Mouse (Mus musculus) heart, embryonic 11.5 days (tissue): ENCODE data around the gene Prpf8. TPM values are rescaled to one million over a fixed set of nuclear protein-coding genes. Genes with fewer than 3 reads are reported as not detected.
"Not testable (repeated sequence)": the region's sequence is repeated elsewhere in the genome, so short reads cannot be mapped to it uniquely, and the experiment has no call there.

Experiments
- ATAC-seq: fragments of 200-750 bp; cut with Nextera tagmentation; replicated peaks from 2 replicates; pipeline ENCODE4 v1.8.0; 2017; ENCODE audit warnings: moderate library complexity; ENCODE audit not compliant: insufficient number of reproducible peaks, low FRiP score, low TSS enrichment
- H3K27ac ChIP-seq: fragments of 300-500 bp; sonication (generic); 2 replicates; pipeline ENCODE4 v1.5.1; 2014; ENCODE audit warnings: mild to moderate bottlenecking, low read depth, low read length
- H3K27me3 ChIP-seq: fragments of 300-500 bp; sonication (generic); 2 replicates; pipeline ENCODE4 v1.6.1; 2014; ENCODE audit warnings: mild to moderate bottlenecking, low read length, mixed read lengths; ENCODE audit not compliant: control insufficient read depth, insufficient read depth
- H3K36me3 ChIP-seq: fragments of 300-500 bp; sonication (generic); 2 replicates; pipeline ENCODE4 v1.6.1; 2014; ENCODE audit warnings: mild to moderate bottlenecking, low read length, moderate library complexity, mixed read lengths; ENCODE audit not compliant: control insufficient read depth, insufficient read depth
- H3K4me1 ChIP-seq: fragments of 300-500 bp; sonication (generic); 2 replicates; pipeline ENCODE4 v1.6.1; 2014; ENCODE audit warnings: low read length; ENCODE audit not compliant: control insufficient read depth, insufficient read depth
- H3K4me2 ChIP-seq: fragments of 300-500 bp; sonication (generic); 2 replicates; pipeline ENCODE4 v1.6.1; 2014; ENCODE audit warnings: mild to moderate bottlenecking, moderate library complexity
- H3K4me3 ChIP-seq: fragments of 300-500 bp; sonication (generic); 2 replicates; pipeline ENCODE4 v1.5.1; 2014; ENCODE audit warnings: low read depth, low read length
- H3K9ac ChIP-seq: fragments of 300-500 bp; sonication (generic); 2 replicates; pipeline ENCODE4 v1.6.1; 2014; ENCODE audit warnings: mild to moderate bottlenecking, low read depth, low read length, moderate library complexity
- H3K9me3 ChIP-seq: fragments of 300-500 bp; sonication (generic); replicated peaks from 2 replicates; pipeline ENCODE4 v1.6.1; 2016; ENCODE audit warnings: low read length; ENCODE audit not compliant: control insufficient read depth
- WGBS: fragments of 180-500 bp; shearing (Covaris S2); extraction: QIAGEN DNeasy Blood & Tissue Kit; methylation state at CpG from one replicate; pipeline ENCODE4 v1.1.7; 2014; ENCODE audit not compliant: insufficient replicate concordance; 5-methylcytosine and 5-hydroxymethylcytosine counted together
- polyA plus RNA-seq: library from polyadenylated mRNA; unstranded; fragments of >200 nt; fragmentation: Nextera tagmentation; extraction: Ambion mirVana; gene quantifications from 2 replicates; pipeline ENCODE4 v1.2.1, GENCODE M21; 2014

The Prpf8 gene
- polyA plus RNA-seq, 1 experiment from 2014 or later, result 56.1 TPM

DNA sequence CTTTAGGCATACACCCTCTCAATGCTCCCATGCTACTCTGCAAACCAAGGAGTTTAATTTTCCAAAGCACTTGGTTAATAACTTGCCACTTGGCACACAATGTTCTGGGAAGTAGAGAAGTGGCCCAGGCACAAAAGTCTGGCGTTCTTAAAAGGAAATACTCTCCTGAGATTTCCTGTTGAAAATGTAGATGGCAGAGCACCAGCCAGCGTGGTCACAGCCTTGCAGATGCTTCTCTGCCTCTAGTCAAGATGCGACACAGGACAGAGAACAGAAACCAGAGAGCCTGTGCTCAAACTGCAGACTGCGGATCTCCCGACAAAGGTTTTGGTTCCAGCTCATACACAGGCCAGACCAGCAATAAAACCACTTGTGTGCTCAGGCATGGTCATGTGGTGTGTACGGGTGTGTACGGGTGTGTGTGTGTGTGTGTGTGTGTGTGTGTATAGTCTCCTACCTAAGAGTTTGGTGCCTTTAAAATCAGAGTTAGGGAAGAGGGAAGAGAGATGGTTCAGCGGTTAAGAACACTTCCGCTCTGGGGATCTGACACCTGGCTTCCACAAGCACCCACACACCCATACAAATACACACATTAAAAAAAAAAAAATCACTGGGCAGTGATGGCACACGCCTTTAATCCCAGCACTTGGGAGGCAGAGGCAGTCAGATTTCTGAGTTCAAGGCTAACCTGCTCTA lies 31.4 kb upstream of the Prpf8 start:
- no peaks in the 10 kb centered on the region for H3K27me3 ChIP-seq
- peak overlapping the region; percentile 100 for H3K4me2 ChIP-seq
- H3K4me3 ChIP-seq, result peak overlapping the region; percentile 72
- peaks cover 32% of the 10 kb centered on the region for H3K4me1 ChIP-seq
- H3K9me3 ChIP-seq, result no peaks in the 10 kb centered on the region
- WGBS, result 72% methylated on average over 10 of the region's 10 CpGs
- ATAC-seq, result no peak
- peak overlapping the region; percentile 50; the same call in 1 of the 2 replicates for H3K27ac ChIP-seq
- H3K36me3 ChIP-seq, result no peaks in the 10 kb centered on the region
- H3K9ac ChIP-seq, result peak overlapping the region; percentile 78

DNA sequence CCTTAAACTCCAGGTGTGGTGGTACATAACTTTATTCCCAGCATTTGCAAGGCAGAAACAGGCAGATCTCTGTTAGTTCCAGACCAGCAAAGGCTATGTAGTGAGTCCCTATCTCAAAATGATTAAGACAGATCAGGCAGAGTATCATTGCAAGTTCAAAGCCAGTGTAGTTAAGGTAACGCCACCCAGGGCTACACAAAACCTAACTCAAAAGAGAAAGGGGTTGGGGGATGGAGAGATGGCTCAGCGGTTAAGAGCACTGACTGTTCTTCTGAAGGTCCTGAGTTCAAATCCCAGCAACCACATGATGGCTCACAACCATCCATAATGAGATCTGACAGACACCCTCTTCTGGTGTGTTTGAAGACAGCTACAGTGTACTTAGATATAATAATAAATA lies 30.6 kb upstream of the Prpf8 start:
- ATAC-seq, H3K27ac ChIP-seq, H3K9me3 ChIP-seq, H3K4me3 ChIP-seq, H3K4me2 ChIP-seq, H3K9ac ChIP-seq, H3K36me3 ChIP-seq, H3K27me3 ChIP-seq: not testable (repeated sequence)
- WGBS, result 94% methylated on average over 2 of the region's 2 CpGs
- H3K4me1 ChIP-seq, result peaks cover 28% of the 10 kb centered on the region

DNA sequence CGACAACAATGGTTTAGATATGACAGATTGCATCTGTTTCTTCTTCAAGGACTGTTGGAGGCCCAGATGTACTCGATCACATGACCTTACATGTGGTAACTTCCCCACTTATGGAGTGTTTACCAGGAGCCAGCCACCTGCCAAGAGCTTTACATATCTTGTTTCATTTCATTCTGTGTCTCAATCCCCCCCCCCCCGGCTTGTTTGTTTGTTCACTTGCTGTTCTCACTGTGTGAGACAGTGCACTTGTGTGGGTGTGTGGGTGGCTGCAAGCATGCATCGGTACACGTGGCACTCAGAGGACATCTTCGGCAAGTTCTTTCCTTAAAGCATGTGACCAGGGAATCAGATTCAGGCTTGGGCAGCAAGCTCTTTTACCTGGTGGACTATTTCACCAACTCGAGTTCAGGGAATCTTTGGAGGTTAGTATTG lies 30.2 kb upstream of the Prpf8 start:
- ATAC-seq, result no peak
- Histone ChIP-seq H3K4me3 (no peak overlapping the region), H3K4me2 (no peak overlapping the region), H3K4me1 (peaks cover 28% of the 10 kb centered on the region), H3K9me3 (no peaks in the 10 kb centered on the region), H3K27ac (no peak overlapping the region), H3K27me3 (no peaks in the 10 kb centered on the region), H3K36me3 (no peaks in the 10 kb centered on the region), H3K9ac (no peak overlapping the region)
- WGBS, result 84% methylated on average over 7 of the region's 7 CpGs

DNA sequence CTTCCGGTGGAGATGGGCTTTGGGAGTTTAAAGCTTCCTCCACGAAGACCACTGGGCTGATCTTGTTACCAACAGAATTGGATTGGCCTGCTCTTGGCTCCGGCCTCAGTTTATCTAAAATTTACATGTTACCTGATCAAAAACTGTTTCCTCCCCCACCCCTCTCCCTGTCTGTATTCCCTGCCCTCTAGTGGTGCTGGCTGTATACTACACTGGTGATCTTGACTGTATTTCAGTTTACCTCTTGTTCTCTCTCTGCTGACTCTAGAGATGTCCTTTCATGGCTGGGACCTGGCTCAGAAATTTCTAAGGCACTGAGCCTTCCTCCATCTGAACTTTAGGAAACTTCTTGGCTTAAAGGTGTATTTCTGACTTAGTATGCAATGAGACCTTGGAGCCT lies 28.4 kb upstream of the Prpf8 start:
- Histone ChIP-seq H3K4me3 (no peak overlapping the region), H3K9ac (no peak overlapping the region), H3K36me3 (no peaks in the 10 kb centered on the region), H3K27ac (no peak overlapping the region), H3K9me3 (no peaks in the 10 kb centered on the region), H3K27me3 (no peaks in the 10 kb centered on the region), H3K4me2 (no peak overlapping the region), H3K4me1 (peaks cover 28% of the 10 kb centered on the region)
- 11% methylated on average over 3 of the region's 3 CpGs for WGBS
- ATAC-seq, result no peak

DNA sequence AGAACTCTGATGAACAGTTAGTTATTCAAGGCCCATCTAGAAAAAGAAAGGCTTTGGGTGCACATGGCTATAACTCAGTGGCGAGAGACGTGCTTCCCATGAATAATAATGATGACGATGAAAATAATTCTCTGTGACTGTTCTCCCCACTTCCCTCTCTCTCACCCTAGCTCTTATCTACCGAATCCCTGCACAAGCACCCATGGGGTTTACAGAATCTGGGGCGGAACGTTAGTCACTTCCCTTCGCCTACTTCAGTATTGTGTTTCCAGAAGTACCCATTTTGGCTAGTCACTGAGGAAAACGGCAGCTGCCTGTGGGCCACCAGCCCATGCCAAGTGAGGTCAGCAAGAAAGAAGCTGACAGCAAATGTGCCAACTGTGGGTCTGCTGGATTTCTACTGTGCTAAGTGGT lies 28.0 kb upstream of the Prpf8 start:
- Histone ChIP-seq H3K27me3 (no peaks in the 10 kb centered on the region), H3K4me1 (peaks cover 30% of the 10 kb centered on the region), H3K27ac (no peak overlapping the region), H3K4me2 (no peak overlapping the region), H3K36me3 (no peaks in the 10 kb centered on the region), H3K9ac (no peak overlapping the region), H3K4me3 (no peak overlapping the region), H3K9me3 (no peaks in the 10 kb centered on the region)
- ATAC-seq, result no peak
- WGBS, result 72% methylated on average over 8 of the region's 8 CpGs

DNA sequence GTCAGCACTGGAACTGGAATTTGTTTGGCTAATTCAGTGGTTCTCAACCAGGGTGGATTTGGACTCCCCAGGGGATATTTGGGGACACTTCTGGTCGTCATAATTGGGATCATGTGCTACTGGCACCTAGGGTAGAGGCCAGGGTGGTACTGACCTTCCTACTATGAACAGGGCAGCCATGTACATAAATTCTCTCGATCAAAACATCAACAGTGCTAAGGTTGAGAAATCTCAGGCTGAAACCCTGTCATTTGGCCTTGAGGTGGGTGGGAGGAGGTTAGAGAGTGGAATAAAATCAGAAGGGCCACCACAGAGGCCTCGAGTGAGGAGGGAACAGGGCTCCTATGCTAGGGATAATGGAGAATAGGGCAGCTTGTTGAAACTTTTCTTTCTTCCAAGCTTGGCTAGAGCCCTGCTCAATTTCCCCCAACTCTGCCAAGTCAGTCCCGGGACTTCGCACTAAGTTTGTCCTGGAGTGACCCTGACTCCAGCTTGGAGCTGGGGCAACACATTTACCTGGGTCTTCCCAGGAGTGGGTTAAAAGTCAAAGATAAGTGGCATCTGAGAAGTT lies 27.4 kb upstream of the Prpf8 start:
- Histone ChIP-seq H3K4me2 (peak overlapping the region; percentile 81), H3K9ac (no peak overlapping the region), H3K9me3 (no peaks in the 10 kb centered on the region), H3K27me3 (no peaks in the 10 kb centered on the region), H3K4me1 (peaks cover 26% of the 10 kb centered on the region), H3K4me3 (no peak overlapping the region), H3K36me3 (no peaks in the 10 kb centered on the region), H3K27ac (peak overlapping the region; percentile 97; the same call in 1 of the 2 replicates)
- WGBS, result 77% methylated on average over 5 of the region's 5 CpGs
- no peak for ATAC-seq

DNA sequence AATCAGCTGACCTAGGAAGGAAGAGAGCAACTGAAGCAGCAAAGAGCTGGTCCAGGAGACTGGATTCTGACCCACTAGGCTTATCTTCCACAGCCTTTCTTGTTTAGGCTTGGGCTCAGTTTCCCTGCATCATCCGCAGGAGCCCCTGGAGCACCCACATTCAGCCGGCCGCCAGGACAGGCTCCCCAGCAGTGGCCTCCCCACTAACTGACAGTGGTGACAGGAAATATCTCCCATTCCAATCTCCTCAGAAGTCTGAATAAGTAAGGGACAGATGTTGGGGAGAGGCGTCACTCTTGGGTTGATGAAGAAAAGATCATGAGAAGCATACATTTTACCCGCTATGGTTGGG lies 26.9 kb upstream of the Prpf8 start:
- Histone ChIP-seq H3K9ac (no peak overlapping the region; the same call in 1 of the 2 replicates), H3K4me1 (peaks cover 24% of the 10 kb centered on the region), H3K27me3 (no peaks in the 10 kb centered on the region), H3K9me3 (no peaks in the 10 kb centered on the region), H3K4me3 (peak overlapping the region; percentile 92), H3K36me3 (no peaks in the 10 kb centered on the region), H3K27ac (peak overlapping the region; percentile 97), H3K4me2 (peak overlapping the region; percentile 81)
- 15% methylated on average over 5 of the region's 5 CpGs for WGBS
- ATAC-seq, result no peak

DNA sequence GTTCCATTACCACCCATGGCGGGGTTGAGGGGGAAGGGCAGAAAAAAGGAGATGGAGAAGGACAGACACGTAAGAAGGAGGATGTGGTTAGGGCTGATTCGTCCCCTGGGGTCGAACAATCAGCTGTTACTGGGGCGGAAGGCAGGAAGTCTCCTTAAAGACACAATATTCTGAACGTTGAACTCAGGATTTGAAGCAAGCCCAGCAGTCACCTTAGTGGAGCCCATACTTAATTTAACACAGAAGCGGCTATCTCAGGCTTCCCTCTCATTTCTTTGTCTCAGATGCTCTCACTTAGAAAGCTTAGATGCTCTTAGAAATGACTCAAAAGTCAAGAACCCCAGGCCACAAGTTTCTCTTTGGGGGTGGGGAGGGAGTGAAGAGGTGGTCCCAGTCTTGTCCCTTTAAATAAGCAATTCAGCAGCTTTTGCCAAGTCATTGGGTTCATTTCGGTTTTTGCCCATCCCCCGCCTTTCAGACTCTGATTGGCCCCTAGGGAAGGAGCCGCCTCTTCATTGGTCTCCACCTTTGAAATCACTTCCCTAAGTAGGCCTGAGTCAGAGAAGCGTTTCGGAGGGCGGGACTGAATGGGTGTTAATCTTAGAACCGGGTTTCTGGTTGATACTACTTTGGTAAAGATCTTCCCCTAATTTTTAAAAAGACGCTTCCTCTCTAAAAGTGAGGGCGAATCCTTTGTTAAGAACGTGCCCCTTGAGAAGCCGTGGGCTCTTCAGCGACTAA lies 26.3 kb upstream of the Prpf8 start:
- H3K27ac ChIP-seq, result peak overlapping the region; percentile 97
- 3% methylated on average over 19 of the region's 19 CpGs for WGBS
- H3K4me3 ChIP-seq, result peak overlapping the region; percentile 92
- H3K36me3 ChIP-seq, result 0 out of 2 replicates have a peak, but pooled peaks cover under 1% of the 10 kb centered on the region
- peaks cover 18% of the 10 kb centered on the region for H3K4me1 ChIP-seq
- no peaks in the 10 kb centered on the region for H3K27me3 ChIP-seq
- peak; percentile 40; the same call in 1 of the 2 replicates for ATAC-seq
- no peaks in the 10 kb centered on the region for H3K9me3 ChIP-seq
- H3K4me2 ChIP-seq, result peak overlapping the region; percentile 81
- peak overlapping the region; percentile 70 for H3K9ac ChIP-seq
